Mouse (Mus musculus): Measurements from ENCODE around the gene Bbs2.
"Not testable (repeated sequence)": the region's sequence is repeated elsewhere in the genome, so short reads cannot be mapped to it uniquely, and the experiment has no call there.

Gene Bbs2

GRCm38 (mm10) chr8:94104146-94104545 lies 5.4 kb upstream of the Bbs2 start:
- in situ Hi-C loops (cut with MboI; ENCODE audit: low sequenced_read_pairs): no loop called here

DNA sequence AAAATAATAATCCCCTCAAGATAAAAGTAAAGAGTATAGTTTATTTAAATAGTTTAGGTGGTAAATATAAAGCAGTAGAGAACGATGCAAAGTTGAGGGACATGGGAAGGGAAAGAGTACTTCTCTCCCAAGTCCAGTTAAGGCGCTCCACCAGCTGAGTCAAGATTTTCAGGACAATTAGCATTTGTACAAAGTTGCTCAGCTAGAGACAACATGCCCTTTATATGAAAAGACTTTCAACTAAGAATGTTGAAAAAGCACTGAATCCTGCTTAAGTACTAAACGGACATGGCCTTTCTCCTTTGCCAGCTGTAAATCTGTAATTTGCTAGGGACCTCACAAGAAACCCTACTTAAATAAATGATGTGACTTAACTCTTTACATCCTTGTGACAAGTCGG lies 268 bp upstream of the Bbs2 start:
- in situ Hi-C loops (cut with MboI; ENCODE audit: low sequenced_read_pairs): no loop called here

DNA sequence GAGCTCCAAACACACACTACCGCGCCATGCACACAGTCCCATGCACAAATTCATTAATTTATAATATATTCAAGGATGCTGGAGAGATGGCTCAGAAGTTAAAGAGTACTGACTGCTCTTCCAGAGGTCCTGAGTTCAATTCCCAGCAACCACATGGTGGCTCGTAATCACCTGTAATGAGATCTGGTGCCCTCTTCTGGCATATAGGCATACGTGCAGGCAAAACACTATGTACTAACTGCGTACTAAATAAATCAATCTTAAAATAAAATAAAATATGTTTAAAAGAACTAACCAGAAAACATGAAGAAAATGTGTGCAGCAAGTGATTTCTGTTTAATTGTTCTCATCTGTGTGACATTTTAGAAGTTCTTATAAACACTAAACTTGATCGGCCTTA lies 4.4 kb downstream of the Bbs2 start:
- in situ Hi-C loops (cut with MboI; ENCODE audit: low sequenced_read_pairs): no loop called here

DNA sequence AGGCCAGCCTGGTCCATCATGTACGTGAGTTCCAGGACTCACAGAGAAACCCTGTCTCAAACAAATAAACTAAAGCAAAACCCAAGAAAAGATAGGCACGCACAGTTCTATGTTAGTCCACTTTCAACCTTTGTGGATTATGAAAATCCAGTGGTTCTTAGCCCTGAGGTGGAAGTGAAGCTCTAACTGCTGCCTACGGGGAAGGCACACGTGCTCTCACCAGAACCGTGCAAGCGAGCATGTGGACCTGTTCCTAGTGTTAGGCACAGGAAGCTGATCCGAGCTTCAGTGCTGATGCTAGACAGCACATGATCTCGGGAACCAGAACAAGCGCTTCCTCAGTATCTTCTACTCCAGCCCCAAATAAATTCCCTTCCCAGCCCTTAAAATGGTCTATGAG lies 5.9 kb downstream of the Bbs2 start:
- in situ Hi-C loops (cut with MboI; ENCODE audit: low sequenced_read_pairs): no loop called here

- in situ Hi-C loops (cut with MboI; ENCODE audit: low sequenced_read_pairs): no loop called here
Observed at GRCm38 (mm10) chr8:94089715-94090114, 9.0 kb downstream of the Bbs2 start.

GRCm38 (mm10) chr8:94087964-94088363 lies 10.8 kb downstream of the Bbs2 start:
- in situ Hi-C loops (cut with MboI; ENCODE audit: low sequenced_read_pairs): no loop called here

DNA sequence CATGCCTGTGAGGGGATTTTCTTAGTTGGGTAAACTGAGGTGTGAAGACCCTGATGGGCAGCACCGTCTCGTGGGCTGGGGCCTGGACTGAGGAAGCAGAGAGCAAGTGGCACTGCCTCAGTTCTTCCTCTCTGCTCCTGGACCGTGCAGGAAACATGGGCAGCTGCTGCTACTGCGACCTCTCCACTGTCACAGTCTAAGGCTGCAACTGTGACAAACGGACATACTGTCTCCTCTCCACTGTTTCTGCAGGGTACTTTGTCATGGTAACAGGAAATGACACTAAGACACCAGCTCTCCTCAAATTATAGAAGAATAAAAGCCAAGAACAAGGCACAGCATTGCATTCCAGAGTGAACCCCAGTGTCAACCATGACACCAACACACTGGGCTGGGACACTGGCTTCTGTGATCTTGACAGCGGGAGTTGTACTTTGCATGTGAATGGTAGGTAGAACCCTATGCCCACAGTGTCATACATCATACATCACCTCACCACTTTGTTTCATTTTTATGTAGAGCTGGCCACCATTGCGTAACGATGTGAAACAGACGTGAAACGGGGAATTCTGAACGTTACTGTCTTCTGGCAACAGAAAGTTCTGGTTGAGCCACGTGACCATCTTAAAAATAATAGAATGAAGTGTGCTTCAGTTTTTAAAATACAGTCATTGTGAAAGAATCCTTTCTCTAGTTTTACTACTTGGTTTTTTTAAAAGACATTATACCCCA lies 22.1 kb downstream of the Bbs2 start:
- in situ Hi-C loops (cut with MboI; ENCODE audit: low sequenced_read_pairs): no loop called here

DNA sequence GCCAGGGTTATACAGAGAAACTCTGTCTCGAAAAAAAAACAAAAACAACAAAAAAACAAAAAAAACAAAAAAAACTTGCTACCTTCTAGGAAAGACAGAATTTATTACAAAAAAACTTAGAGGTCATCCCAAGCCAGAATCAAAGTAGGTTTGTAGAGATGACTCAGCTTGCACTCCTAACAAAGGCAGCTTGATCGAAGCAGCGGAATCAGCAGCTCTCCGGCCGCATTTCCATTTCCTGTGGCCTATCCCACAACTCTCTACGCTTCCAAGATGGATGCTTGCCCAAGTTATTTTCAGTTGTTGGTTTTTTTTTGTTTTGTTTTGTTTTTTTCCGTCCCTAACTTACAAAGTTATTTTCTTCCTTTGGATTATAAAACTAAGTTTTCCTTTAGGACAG lies 29.9 kb downstream of the Bbs2 start:
- in situ Hi-C loops (cut with MboI; ENCODE audit: low sequenced_read_pairs): no loop called here

DNA sequence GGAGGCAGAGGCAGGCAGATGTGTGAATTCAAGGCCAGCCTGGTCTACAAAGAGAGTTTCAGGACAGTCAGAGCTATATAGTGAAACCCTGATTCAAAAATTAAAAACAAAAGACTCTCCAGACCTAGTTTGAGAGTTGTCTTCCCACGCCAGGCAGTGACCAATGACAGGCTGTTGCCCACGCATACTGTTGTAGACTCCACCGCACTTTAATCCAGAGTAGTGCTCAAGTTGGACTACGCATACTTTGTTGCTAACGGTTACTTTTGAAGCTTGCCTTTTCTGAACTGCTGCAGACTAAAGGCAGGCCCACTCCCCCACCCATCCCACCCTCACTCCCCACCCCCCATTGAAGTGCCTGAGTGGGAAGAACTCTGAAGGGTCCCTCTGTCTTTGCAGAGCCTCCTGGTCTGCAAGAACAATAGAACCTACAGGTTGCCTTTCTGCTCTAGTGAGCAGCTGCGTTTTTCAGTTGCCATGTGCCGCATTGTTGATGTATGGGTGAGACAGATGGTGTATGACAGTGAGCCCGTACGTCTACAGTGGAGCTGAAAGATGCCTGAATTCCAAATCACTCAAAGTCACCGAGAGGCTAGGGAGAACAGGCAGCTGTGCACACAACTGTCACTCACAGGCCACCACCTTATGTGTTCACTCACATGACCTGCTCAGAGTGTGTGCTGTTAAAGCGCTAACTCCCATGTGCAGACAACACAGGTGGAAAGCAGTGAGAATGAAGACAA lies 32.4 kb downstream of the Bbs2 start:
- in situ Hi-C loops (cut with MboI; ENCODE audit: low sequenced_read_pairs): no loop called here

DNA sequence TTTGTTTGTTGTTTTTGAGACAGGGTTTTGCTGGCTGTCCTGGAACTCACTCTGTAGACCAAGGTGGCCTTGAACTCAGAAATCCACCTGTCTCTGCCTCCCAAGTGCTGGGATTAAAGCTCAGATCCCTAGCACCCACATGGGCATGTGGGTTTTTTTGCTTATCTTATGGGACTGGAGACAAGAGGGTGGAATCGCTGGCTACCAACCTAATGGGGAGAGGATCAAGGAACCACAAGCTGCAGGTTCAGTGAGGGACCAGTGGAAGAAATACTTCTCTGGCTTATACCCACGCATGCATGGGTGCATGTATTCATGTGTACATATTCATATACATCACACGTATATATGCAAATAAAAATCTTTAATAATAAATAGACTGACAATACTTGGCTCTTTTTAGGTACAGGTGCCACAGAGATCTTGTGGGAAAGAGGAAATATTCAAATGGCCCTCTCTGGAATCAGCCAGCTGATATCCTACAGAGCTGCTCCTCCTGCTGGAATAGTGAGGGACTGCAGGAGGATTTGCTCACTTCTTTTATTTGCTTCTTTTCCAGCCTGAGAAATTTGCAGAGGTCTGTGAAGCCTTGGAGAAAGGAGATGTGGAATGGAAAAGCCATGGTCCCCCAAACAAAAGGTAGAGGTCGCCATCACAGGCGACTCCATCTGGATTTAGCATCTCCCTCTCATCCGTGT lies 41.4 kb downstream of the Bbs2 start:
- in situ Hi-C loops (cut with MboI; ENCODE audit: low sequenced_read_pairs): no loop called here

- in situ Hi-C loops (cut with MboI; ENCODE audit: low sequenced_read_pairs): no loop called here
Observed at GRCm38 (mm10) chr8:94052696-94053095, 46.0 kb downstream of the Bbs2 start.

DNA sequence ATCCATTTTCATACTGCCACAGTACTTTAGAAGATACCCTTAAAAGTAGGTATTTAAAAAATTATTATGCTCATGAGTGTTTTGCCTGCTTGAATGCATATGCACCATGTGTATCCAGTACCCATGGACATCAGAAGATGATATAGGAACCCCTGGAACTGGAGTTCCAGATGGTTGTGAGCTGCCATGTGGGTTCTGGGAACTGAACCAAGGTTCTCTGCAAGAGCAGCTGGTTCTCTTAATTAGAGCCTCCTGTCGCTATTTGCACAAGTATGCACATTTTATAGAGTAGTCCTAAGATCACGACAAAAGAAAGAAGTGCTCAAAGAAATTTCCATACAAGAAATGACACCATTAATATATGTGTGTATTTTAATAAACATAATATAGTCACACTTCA lies 50.9 kb downstream of the Bbs2 start:
- in situ Hi-C loops (cut with MboI; ENCODE audit: low sequenced_read_pairs): no loop called here

DNA sequence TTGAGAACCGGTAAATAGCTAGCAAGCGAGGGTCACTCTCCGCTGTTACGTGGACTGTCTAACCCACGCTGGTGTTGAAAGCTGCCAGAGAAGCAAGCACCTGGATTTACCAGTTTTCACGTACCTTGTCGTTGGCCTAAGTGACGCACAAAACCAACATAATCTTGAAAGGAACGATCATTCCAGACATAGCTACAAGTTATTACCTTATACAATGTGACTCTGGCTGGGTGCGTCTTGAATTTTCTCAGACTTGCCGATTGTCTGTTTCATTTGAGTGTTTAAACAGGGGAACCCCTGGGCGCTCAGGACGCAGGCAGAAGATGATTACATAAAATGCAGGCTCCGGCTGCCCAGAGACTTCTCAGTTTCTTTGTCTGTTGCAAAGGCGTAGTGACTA lies 60.9 kb downstream of the Bbs2 start:
- in situ Hi-C loops (cut with MboI; ENCODE audit: low sequenced_read_pairs): no loop called here

DNA sequence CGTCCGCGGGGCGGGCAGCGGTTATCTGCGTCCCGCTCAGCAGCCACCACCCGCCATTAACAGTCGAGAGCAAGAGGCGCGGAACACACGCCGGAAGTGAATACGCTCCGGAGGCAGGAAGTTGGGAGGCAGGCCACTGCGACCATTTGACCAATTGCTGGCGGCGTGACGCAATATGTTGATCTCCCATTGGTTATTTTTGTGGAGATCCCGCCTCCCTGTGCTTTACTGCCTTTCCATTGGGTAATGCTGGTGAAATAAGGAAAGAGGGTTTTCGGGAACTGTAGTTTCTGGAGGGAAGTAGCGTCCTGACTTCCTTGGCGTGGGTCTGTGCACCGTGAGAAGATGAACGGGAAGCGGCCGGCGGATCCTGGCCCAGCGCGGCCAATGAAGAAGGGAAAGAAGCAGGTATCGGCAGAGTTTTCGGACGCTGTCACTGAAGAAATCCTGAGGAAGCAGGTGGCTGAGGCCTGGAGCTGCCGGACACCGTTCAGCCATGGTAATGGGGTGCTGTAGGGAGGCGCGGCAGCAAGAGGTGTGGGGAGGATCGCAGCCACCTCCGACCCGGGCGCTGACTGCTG lies 61.7 kb downstream of the Bbs2 start, which contains the start of the genes Nudt21 and Ogfod1:
TSS of gene Nudt21 (minus strand) at position 88 of the 581 bp plus-strand sequence.
TSS of gene Ogfod1 (plus strand) at position 255 of the 581 bp plus-strand sequence.
- in situ Hi-C loops (cut with MboI; ENCODE audit: low sequenced_read_pairs): no loop called here

DNA sequence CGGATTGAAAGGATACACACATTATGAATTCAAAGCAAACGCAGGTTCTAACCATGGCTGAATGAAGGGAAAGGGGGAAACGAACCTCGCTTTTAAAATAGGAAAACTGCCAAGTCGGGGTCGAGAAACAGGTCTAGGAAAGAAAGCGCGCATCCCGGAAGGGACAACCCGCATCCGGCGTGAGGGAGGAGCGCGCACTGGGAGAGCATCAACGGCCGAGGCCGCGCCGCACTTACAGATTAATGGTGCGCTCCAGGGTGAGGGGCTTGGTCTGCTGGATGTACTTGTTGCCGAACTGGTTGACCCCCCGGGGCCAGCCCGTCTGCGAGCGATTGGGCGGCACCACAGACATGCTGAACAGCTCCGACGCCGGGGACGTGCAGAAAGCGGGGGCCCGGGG lies 62.2 kb downstream of the Bbs2 start:
- in situ Hi-C loops (cut with MboI; ENCODE audit: low sequenced_read_pairs): not testable (repeated sequence)

DNA sequence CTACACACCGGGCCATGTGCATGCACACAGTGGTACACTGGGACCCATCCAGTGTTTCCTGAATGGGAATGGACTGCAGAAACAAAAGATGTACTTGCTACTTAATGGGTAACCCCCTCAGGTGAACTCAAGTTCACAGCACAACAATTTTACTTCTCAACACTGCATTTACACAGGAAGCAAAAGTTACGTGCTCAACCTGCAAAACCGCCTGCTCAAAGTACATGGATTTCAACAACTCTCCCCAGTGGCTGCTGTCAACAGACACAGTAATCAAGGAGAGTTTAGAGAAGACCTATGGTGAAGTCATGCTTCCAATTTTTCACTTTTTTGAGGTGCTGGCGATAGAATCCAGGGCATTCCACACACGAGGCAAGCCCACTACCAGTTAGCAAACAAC lies 63.5 kb downstream of the Bbs2 start:
- in situ Hi-C loops (cut with MboI; ENCODE audit: low sequenced_read_pairs): no loop called here

DNA sequence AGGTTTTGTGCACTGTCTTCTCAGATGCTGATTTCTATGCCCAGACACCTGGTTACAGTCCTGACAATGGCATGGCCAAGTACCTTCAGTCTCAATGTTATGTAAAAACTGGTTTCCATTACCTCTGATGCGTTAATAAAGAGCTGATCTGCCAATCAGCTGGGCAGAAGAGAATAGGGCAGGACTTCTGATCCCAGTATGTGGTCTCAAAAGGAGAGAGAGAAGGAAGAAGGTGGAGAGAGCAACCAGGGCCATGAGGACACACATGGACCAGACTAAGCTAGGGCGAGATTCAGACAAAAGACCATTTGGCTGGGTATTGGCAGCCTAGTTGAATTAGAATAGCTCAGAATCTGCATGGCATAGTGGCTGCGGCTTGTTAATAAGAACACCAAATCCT lies 65.1 kb downstream of the Bbs2 start:
- in situ Hi-C loops (cut with MboI; ENCODE audit: low sequenced_read_pairs): no loop called here

DNA sequence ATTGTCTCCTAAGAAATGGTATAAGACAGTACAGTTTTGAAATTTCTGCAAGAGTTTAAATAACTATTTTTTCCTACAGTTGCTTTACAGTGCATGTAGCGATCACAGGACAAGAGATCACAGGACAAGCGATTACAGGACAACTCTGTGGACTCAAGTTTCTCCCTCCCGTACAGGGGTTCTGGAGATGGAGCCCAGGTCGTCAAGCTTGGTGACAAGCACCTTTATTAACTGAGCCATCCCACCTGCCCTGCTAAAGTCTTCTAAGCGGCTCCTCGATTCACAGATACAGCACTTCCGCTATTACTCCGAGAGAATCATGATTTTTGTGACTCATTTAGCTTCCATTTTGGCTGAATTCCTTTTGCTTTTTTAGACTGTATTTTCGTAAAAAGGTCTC lies 69.0 kb downstream of the Bbs2 start:
- in situ Hi-C loops (cut with MboI; ENCODE audit: low sequenced_read_pairs): no loop called here

- in situ Hi-C loops (cut with MboI; ENCODE audit: low sequenced_read_pairs): no loop called here
Observed at GRCm38 (mm10) chr8:94023916-94024315, 74.8 kb downstream of the Bbs2 start.

Measured in CH12F3 (cell line).